Mouse (Mus musculus): Measurements from ENCODE around the gene Rassf7. TPM values are rescaled to one million over a fixed set of nuclear protein-coding genes. Genes with fewer than 3 reads are reported as not detected.
A peak's percentile ranks its signal among the peaks of the same experiment; 100 is the strongest.

The Rassf7 gene
- total and polyA plus RNA-seq, 3 experiments: 7.0 to 9.5 TPM; not detected in 1

DNA sequence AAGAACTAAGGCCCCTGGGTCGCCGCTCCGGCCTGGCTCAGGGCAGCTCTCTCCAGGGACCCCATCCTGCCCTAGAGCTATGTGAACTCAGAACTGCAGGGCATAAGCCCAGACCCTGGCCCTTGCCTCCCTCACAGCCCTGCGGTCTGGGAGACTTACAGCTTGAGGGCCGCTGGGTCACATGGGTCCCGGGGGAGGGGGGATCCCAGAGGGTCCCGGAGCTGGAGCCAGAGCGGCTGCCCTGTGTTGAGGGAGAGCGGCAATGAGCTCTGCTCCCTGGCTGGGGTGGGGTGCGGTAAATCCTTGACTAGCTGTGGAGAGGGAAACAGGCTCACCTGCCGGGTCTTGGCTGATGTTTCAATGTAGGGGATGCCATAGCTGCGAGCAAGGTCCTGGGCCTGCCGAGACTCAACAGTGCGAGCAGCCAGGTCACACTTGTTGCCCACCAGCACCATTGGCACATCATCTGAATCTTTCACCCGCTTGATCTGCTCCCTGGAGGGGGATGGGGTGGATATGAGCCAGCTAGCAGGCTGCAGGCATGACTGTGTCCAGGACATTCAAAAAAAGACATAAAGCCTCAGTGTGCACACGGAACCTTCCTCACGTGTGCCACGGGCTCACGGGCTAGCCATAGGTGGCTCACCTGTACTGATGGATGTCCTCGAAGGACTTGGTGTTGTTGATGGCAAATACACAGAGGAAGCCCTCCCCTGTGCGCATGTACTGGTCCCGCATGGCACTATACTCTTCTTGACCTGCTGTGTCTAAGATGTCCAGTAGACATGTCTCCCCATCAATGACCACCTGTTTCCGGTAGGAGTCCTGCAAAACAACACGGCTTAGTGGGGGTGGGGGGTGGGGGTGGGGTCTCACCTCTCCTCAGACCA lies 23.6 kb upstream of the Rassf7 start:
- Histone ChIP-seq H3K4me3 (ENCODE audit: control insufficient read depth in 1 of 2, insufficient read depth in 1 of 2, low read depth in 2 of 2, low read length in 2 of 2) (no peak overlapping the region), H3K79me2 (ENCODE audit: control insufficient read depth, insufficient read depth, low read length, poor library complexity) (peaks cover 12% of the 10 kb centered on the region), H3K27me3 (ENCODE audit: control insufficient read depth in 1 of 2, insufficient read depth in 2 of 2, low read length in 2 of 2) (no peaks in the 10 kb centered on the region), H3K36me3 (ENCODE audit: control insufficient read depth in 1 of 2, insufficient read depth in 2 of 2, low read length in 2 of 2) (peaks cover 2 to 17% of the 10 kb centered on the region in 2 experiments; a peak in 3 of 4 replicates), H3K27ac (ENCODE audit: control insufficient read depth, low read depth, low read length) (no peak overlapping the region), H3K9me3 (replicated peaks; ENCODE audit: insufficient read depth, low read length) (no peaks in the 10 kb centered on the region), H3K9ac (ENCODE audit: control insufficient read depth, low read depth, low read length, poor library complexity, severe bottlenecking) (no peak overlapping the region), H3K4me1 (ENCODE audit: control insufficient read depth in 1 of 2, insufficient read depth in 2 of 2, low read length in 2 of 2) (peaks cover 6 to 25% of the 10 kb centered on the region in 2 experiments; a peak in 3 of 4 replicates)
- TF ChIP-seq RAD21 (IDR thresholded peaks at IDR 0.05; ENCODE audit: low read depth, low read length): no peak
- DNase-seq (ENCODE audit: low read depth, low spot score): no peak

DNA sequence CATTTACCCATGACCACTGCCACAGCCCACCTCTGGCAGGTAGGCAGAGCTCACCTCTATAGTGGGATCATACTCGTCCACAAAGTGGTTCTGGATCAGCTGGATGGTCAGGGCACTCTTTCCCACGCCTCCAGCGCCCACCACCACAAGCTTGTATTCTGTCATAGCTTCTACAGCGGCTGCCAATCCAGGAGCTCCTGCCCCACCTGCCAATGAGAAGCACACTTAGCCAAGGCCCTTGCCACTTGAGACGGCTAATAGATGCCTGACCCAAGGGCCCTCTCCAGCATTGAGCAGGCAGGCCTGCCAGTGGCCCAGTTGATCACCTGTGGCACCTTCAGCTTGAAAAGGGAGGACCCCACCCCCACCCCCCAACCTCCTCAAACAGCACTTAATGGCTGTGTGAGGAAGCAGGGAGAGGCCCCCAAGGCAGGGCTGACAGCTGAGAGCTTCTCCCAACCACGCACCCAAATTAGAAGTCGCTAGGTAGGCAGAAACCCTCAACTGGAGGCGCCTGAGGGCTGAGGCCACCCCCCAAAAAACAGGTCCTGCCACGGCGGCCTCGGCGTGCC lies 22.8 kb upstream of the Rassf7 start:
- Histone ChIP-seq H3K9me3 (replicated peaks; ENCODE audit: insufficient read depth, low read length) (no peaks in the 10 kb centered on the region), H3K4me1 (ENCODE audit: control insufficient read depth in 1 of 2, insufficient read depth in 2 of 2, low read length in 2 of 2) (peaks cover 6 to 29% of the 10 kb centered on the region in 2 experiments; a peak in 3 of 4 replicates), H3K27me3 (ENCODE audit: control insufficient read depth in 1 of 2, insufficient read depth in 2 of 2, low read length in 2 of 2) (no peaks in the 10 kb centered on the region), H3K9ac (ENCODE audit: control insufficient read depth, low read depth, low read length, poor library complexity, severe bottlenecking) (peak overlapping the region; percentile 97), H3K4me3 (ENCODE audit: control insufficient read depth in 1 of 2, insufficient read depth in 1 of 2, low read depth in 2 of 2, low read length in 2 of 2) (peak overlapping the region; percentile 96), H3K36me3 (ENCODE audit: control insufficient read depth in 1 of 2, insufficient read depth in 2 of 2, low read length in 2 of 2) (peaks cover 2 to 18% of the 10 kb centered on the region in 2 experiments; a peak in 3 of 4 replicates), H3K79me2 (ENCODE audit: control insufficient read depth, insufficient read depth, low read length, poor library complexity) (peaks cover 12% of the 10 kb centered on the region), H3K27ac (ENCODE audit: control insufficient read depth, low read depth, low read length) (peak overlapping the region; percentile 37; the same call in 1 of the 2 replicates)
- TF ChIP-seq TCF12 (IDR thresholded peaks at IDR 0.05; ENCODE audit: low read depth, low read length): 0 out of 2 replicates have a peak, but pooled peaks have one; percentile 8
- TF ChIP-seq KAT2A (conservative IDR thresholded peaks at IDR 0.05; ENCODE audit: low read depth, low read length): no peak
- peak; percentile 60 for DNase-seq (ENCODE audit: low read depth, low spot score)

DNA sequence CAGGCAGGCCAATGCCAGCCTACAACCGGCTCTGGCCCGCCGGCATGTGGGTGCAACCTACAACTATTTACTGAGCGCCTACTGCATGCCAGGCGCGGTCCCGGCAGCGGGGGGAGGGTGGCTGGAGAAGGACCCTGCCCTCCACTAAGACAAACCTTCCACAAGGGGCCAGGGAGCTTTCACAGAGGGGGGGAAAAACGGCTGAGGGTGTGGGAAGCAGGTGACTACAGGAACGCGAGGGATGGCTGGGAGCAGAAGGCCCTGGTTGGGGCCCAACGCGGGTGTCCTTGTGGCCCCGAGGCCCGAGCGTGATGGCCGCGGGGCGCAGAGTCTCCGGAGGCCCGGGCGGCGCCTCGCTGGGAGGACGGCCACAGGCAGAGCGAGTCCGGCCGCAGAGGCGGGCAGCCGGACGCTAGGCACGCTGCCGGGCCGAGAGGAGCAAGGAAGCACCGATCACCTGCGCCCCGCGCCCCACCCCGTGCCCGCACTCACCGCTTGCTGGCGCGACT lies 22.3 kb upstream of the Rassf7 start:
- Histone ChIP-seq H3K9me3 (replicated peaks; ENCODE audit: insufficient read depth, low read length) (no peaks in the 10 kb centered on the region), H3K4me3 (ENCODE audit: control insufficient read depth in 1 of 2, insufficient read depth in 1 of 2, low read depth in 2 of 2, low read length in 2 of 2) (peak overlapping the region; percentile 96), H3K36me3 (ENCODE audit: control insufficient read depth in 1 of 2, insufficient read depth in 2 of 2, low read length in 2 of 2) (peaks cover 2 to 18% of the 10 kb centered on the region in 2 experiments; a peak in 3 of 4 replicates), H3K27ac (ENCODE audit: control insufficient read depth, low read depth, low read length) (peak overlapping the region; percentile 37), H3K79me2 (ENCODE audit: control insufficient read depth, insufficient read depth, low read length, poor library complexity) (peaks cover 12% of the 10 kb centered on the region), H3K27me3 (ENCODE audit: control insufficient read depth in 1 of 2, insufficient read depth in 2 of 2, low read length in 2 of 2) (no peaks in the 10 kb centered on the region), H3K9ac (ENCODE audit: control insufficient read depth, low read depth, low read length, poor library complexity, severe bottlenecking) (peak overlapping the region; percentile 97), H3K4me1 (ENCODE audit: control insufficient read depth in 1 of 2, insufficient read depth in 2 of 2, low read length in 2 of 2) (peaks cover 6 to 29% of the 10 kb centered on the region in 2 experiments; a peak in 3 of 4 replicates)
- TF ChIP-seq SIN3A (IDR thresholded peaks at IDR 0.05; ENCODE audit: low read length) (peak; percentile 38; the same call in 1 of the 2 replicates), MXI1 (IDR thresholded peaks at IDR 0.05; ENCODE audit: low read depth, low read length) (peak; percentile 68), MEF2A (IDR thresholded peaks at IDR 0.05; ENCODE audit: extremely low read depth, insufficient replicate concordance, low read depth, low read length, poor library complexity, severe bottlenecking) (no peak)
- peak; percentile 63 for DNase-seq (ENCODE audit: low read depth, low spot score)
